Mouse (Mus musculus): ENCODE data around the gene Zfp961.
A peak's percentile ranks its signal among the peaks of the same experiment; 100 is the strongest.
"Not testable (repeated sequence)": the region's sequence is repeated elsewhere in the genome, so short reads cannot be mapped to it uniquely, and the experiment has no call there.

Gene Zfp961

GRCm38 (mm10) chr8:72019022-72019421 lies 68.2 kb downstream of the Zfp961 start:
- DNase-seq, result not testable (repeated sequence)

GRCm38 (mm10) chr8:72019816-72020215 lies 69.0 kb downstream of the Zfp961 start:
- no peak for DNase-seq

- DNase-seq, result peak; percentile 68
Observed at GRCm38 (mm10) chr8:72024886-72025285, 74.0 kb downstream of the Zfp961 start.

- DNase-seq, result peak; percentile 77
Observed at GRCm38 (mm10) chr8:72032926-72033325, 82.1 kb downstream of the Zfp961 start.

GRCm38 (mm10) chr8:72040918-72041317 lies 90.1 kb downstream of the Zfp961 start, which contains the start of gene Olfr372:
Olfr372 (plus strand) TSS chr8:72041218.
- DNase-seq, result not testable (repeated sequence)

- no peak for DNase-seq
Observed at GRCm38 (mm10) chr8:72042493-72042892, 91.7 kb downstream of the Zfp961 start.

Measured in thymus, postnatal 4 days (tissue).